Mouse (Mus musculus) lung, postnatal 25 days (tissue): ENCODE data around the gene Map3k20.

Experiments
- DNase-seq: peaks from one replicate; pipeline ENCODE4 v3.0.0; 2022; ENCODE audit warnings: low spot score

Gene Map3k20

DNA sequence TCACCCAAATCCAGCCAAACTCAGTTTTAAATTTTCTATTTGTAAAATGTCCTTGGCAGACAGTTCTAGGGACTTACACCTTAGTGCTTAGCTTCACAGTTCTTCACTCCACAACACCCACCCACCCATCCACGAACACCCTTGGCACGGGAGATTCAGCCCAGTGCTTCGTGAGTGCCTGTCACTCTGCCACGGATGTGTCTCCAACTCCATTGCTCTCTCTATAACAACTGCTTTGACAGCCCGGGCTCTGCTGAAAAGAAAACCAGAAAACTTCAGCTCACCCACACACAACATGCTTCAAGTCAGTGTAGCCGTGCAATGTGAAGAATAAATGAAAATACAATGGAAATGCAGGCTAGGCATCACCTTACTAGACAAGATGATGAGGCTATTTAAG is 97.2 kb downstream of the Map3k20 start:
- DNase-seq, result no peak

DNA sequence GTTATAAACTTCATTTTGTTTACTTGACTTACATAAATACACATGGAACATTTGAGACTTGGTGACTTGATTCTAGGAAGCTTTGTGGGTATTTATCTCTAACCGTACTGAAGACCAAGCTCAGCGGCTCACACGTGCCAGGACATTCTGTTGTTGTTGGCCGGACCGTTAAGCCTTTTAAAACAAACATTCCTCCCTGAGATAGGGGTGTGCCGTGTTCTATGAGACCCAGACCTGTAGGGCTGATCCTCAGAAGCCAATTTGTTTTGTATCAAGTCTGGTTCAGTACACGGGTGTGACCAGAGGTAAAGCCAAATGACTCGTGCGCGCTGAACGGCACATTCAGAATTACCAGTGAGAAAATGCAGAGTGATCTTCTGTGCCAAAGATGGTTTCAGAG is 97.9 kb downstream of the Map3k20 start:
- no peak for DNase-seq

- DNase-seq, result no peak
Observed at GRCm38 (mm10) chr2:72389411-72389810, 104.0 kb downstream of the Map3k20 start.

GRCm38 (mm10) chr2:72389942-72390341 is 104.5 kb downstream of the Map3k20 start:
- peak; percentile 88 for DNase-seq

DNA sequence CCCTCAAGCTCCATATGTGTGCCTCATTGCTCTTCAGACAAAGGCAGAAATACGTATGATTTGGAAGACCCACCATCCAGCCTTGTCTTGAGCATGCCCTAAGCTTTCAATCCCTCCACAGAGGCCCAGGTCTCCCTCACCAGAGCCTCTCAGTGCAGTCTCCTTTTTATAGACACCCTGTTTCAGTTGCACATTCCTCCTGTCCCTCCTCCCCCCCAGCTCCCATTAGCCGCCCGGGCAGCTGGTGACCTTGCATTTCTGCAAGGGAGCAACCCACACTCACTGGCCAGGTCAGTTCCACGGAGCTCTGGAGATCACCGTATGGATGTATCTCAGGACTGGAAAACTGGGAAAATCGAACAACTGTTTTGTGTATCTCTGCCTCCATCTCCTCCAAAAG is 105.0 kb downstream of the Map3k20 start:
- no peak for DNase-seq

- no peak for DNase-seq
Observed at GRCm38 (mm10) chr2:72391024-72391423, 105.6 kb downstream of the Map3k20 start.

DNA sequence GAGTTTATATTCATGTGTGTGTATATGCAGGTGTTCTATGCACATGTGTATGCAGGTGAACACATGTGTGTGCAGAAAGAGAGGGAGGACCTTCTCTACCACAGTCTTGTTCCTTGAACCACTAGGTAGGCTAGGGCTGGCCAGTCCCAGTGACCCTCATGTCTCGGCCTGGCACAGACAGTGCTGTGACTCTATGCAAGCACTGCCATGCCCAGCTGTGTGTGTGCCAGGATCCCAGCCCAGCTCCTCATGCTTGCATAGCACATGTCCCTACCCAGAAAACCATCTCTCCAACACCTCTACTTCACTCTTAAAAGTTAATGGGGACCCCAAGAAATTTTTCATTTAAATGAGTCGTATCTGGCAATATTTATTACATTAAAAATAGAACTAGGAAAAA is 106.3 kb downstream of the Map3k20 start:
- no peak for DNase-seq

DNA sequence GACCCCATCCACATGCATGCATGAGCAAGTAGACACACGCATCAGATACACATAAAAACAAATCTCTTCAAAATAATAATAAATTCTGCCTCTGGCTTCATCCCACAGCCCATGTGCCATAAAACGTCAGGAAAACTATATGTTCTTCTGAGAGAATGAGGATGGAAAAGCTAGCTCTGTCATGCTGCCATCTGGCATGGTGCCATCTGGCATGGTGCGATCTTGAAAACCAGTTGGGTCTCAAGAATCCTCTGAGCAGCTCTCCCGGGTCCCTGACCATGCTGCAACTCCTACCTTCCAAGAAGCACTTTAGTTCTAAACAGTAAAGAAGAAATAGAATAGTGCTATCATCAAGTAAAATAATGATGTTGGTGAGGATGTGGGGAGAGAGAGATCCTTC is 106.9 kb downstream of the Map3k20 start:
- no peak for DNase-seq

DNA sequence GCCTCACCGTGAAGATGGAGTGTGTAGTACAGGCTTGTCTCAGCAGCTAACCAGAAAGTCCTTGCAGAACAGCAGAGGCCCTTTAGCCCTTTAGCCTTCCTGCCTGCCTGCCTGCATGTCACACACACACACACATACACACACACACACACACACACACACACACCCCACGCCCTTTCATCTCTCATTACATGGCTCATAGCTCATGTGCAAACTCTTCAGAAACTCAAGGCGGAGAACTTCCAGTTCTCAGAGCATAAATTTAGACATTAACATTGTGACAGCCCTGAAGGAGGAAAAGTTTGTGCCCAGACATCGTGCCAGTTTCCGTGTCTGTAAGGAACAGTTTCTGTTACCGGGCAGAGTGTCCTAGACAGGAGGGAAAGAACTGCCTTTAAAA is 111.5 kb downstream of the Map3k20 start:
- DNase-seq, result peak; percentile 47

GRCm38 (mm10) chr2:72398227-72398626 is 112.8 kb downstream of the Map3k20 start:
- peak; percentile 86 for DNase-seq

- DNase-seq, result no peak
Observed at GRCm38 (mm10) chr2:72399469-72400195, 114.2 kb downstream of the Map3k20 start.

GRCm38 (mm10) chr2:72401290-72401689 is 115.9 kb downstream of the Map3k20 start:
- no peak for DNase-seq

DNA sequence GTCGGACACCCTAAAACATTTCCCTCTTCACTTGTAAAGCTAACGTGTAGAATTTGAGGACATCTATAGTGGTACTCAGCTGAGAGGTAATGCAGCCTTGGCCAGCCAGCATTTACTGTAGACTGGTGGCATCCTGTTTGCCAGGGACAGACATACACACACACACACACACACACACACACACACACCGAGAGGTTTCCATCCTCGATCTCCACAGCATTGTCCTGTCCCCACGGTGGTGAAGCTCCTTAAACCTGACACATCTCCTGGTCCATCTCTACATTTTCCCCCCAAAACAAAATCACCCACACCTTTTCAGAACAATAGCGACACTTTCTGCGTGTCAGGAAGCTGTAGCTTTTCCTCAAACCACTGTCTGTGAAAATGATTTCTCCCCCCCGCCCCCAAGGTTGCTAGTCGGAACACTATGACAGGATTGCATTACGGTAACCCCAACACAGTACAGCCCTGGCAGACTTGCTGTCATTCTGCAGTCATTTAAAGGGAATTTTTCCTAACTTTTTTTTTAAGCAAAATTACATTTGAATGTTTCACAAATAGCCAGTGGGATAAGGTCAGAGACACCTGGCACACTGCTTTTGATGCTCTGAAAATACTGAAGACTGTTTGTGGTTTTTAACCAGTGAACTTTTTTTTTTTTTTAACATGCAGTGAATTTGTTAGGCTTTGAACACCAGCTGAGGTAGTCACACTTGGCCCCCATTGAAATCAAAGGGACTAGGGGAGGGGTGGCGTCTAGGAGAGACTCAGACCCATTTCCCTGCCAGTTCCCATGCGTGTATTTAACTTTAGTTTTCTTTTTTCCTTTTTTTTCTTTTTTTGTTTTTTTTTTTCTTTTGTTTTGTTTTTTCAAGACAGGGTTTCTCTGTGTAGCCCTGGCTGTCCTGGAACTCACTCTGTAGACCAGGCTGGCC is 120.5 kb downstream of the Map3k20 start:
- DNase-seq, result no peak

- DNase-seq, result no peak
Observed at GRCm38 (mm10) chr2:72406701-72407100, 121.3 kb downstream of the Map3k20 start.

GRCm38 (mm10) chr2:72407341-72408092 is 122.1 kb downstream of the Map3k20 start:
- DNase-seq, result no peak

DNA sequence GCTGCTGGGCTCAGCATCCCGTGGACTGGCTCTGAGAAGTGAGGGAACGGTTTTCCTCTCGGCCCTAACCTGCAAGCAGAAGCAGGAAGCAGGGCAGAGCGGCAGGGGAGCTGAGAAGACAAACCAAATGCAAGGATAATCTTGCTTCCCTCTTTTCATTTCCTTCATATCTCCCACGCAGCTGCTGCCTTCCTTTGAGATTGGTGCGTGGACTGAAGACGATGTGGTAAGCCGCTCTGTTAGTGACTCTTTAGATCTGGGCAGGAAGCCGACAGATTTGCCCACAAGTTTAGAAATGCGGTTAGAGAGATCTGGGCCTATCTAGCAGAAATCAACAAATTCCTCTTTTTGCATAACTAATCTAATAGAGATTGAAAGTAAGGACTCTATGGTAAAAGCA is 124.5 kb downstream of the Map3k20 start:
- no peak for DNase-seq

DNA sequence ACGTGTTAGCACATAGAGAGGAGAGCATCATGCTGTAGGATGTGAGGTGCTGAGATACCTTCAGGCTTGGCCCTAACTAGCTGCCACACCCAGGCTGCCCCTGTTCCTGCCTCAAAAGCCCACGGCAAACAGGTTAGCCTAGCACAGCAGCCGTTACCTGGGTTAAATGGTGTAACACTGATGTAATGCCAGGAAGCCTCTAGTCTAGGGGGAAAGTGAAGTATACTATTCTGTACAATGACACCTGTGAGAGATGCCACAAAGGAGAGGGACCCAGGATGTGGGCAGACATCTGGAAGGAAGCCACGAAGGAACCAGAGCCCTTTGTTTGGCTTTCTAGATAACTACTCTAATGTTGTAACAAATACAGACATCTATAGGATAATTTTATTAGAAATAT is 126.8 kb downstream of the Map3k20 start:
- DNase-seq, result no peak

- DNase-seq, result no peak
Observed at GRCm38 (mm10) chr2:72415416-72415815, 130.0 kb downstream of the Map3k20 start.

GRCm38 (mm10) chr2:72416095-72417080 is 131.0 kb downstream of the Map3k20 start:
- DNase-seq, result no peak

- DNase-seq, result no peak
Observed at GRCm38 (mm10) chr2:72420561-72420960, 135.1 kb downstream of the Map3k20 start.

DNA sequence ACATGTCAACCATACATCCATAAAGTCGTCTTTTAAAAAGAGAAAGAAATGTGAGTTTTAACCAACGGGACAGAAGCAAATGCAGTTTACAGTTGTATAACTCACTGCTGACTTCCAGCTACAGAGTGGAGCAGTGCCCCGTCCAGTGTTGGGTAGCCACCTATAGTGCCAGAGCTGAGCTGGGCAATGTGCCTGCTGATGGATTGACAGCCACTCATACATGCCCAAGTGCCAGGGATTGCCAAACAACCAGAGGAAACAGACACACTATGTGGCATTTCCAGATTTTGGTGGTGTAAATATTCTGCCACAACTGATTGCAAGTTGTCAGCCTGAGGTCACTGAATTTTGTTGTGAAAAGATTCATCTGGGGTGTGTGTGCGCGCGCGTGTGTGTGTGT is 139.2 kb downstream of the Map3k20 start:
- DNase-seq, result no peak
